Mouse (Mus musculus): ENCODE data around the gene Rnf115.

Rnf115 gene

GRCm38 (mm10) chr3:96829856-96830255, 102.4 kb downstream of the Rnf115 start:
- no peak for DNase-seq (ENCODE audit: low read depth in 1 of 2, low spot score in 2 of 2)

GRCm38 (mm10) chr3:96832930-96833329, 105.5 kb downstream of the Rnf115 start:
- no peak for DNase-seq (ENCODE audit: low read depth in 1 of 2, low spot score in 2 of 2)

GRCm38 (mm10) chr3:96834587-96835348, 107.3 kb downstream of the Rnf115 start:
- no peak for DNase-seq (ENCODE audit: low read depth in 1 of 2, low spot score in 2 of 2)

- DNase-seq (ENCODE audit: low read depth in 1 of 2, low spot score in 2 of 2) = no peak
Measured at GRCm38 (mm10) chr3:96836414-96836813, 109.0 kb downstream of the Rnf115 start.

GRCm38 (mm10) chr3:96838996-96839645, 111.7 kb downstream of the Rnf115 start:
- DNase-seq (ENCODE audit: low read depth in 1 of 2, low spot score in 2 of 2) = no peak
